Mouse (Mus musculus) CH12.LX (cell line): Measurements from ENCODE around the gene Srrm1. TPM values are rescaled to one million over a fixed set of nuclear protein-coding genes. Genes with fewer than 3 reads are reported as not detected.

ENCODE experiments used
- DNase-seq: peaks from one replicate; pipeline ENCODE4 v3.0.0-alpha.2; 2013; ENCODE audit errors: extremely low read depth
- H3K27ac ChIP-seq: 2 replicates; pipeline ENCODE4 v1.5.1; 2012; ENCODE audit warnings: low read depth, mild to moderate bottlenecking, control low read depth, moderate library complexity; ENCODE audit not compliant: insufficient read depth
- H3K27me3 ChIP-seq: replicated peaks from 2 replicates; pipeline ENCODE3; 2012; ENCODE audit warnings: inconsistent platforms
- H3K36me3 ChIP-seq, 2 experiments: replicated peaks in 1 of 2; 2 replicates each; pipeline versions ENCODE3 to v1.6.1; 2012; ENCODE audit warnings: inconsistent platforms in 1 of 2, low read length in 1 of 2, mild to moderate bottlenecking in 1 of 2, mixed read lengths in 1 of 2, moderate library complexity in 1 of 2; ENCODE audit not compliant: control insufficient read depth in 1 of 2, insufficient read depth in 1 of 2
- H3K4me1 ChIP-seq, 2 experiments: 2 replicates each; pipeline ENCODE4 v1.6.1; 2012; ENCODE audit warnings: inconsistent platforms in 1 of 2, moderate library complexity in 1 of 2; ENCODE audit not compliant: insufficient read depth in 2 of 2, control insufficient read depth in 1 of 2
- H3K4me2 ChIP-seq: 2 replicates; pipeline ENCODE4 v1.6.1; 2012; ENCODE audit warnings: low read depth, mild to moderate bottlenecking, control low read depth; ENCODE audit not compliant: poor library complexity, insufficient read depth, severe bottlenecking
- H3K4me3 ChIP-seq, 3 experiments: fragments of 150-350 bp in 1 of 3; sonication (generic) in 1 of 3; replicated peaks in 1 of 3; 2 replicates each; pipeline versions ENCODE3 to v1.5.1; 2011 to 2012; ENCODE audit warnings: low read depth in 2 of 3, low read length in 2 of 3, mild to moderate bottlenecking in 2 of 3, moderate library complexity in 2 of 3, control low read depth in 1 of 3, improper control_type of control experiment in 1 of 3, inconsistent platforms in 1 of 3, mixed read lengths in 1 of 3; ENCODE audit not compliant: poor library complexity in 1 of 3
- H3K79me2 ChIP-seq: replicated peaks from 2 replicates; pipeline ENCODE4 v1.6.1; 2012; ENCODE audit warnings: mild to moderate bottlenecking, moderate library complexity; ENCODE audit not compliant: control insufficient read depth, poor library complexity, insufficient read depth, severe bottlenecking; ENCODE audit errors: extremely low read depth
- H3K9ac ChIP-seq: 2 replicates; pipeline ENCODE4 v1.6.1; 2012; ENCODE audit warnings: low read depth, mild to moderate bottlenecking, control low read depth, moderate library complexity; ENCODE audit not compliant: insufficient read depth
- H3K9me3 ChIP-seq: replicated peaks from 2 replicates; pipeline ENCODE3; 2012; ENCODE audit warnings: low read length, inconsistent platforms, mixed read lengths
- BHLHE40 ChIP-seq: IDR thresholded peaks from 2 replicates; pipeline ENCODE4 v1.6.1; 2011; ENCODE audit warnings: mild to moderate bottlenecking, low read depth, low read length, improper control_type of control experiment
- CHD1 ChIP-seq: IDR thresholded peaks from 2 replicates; pipeline ENCODE4 v1.6.1; 2012; ENCODE audit warnings: low read depth, low read length, improper control_type of control experiment, inconsistent platforms
- CHD2 ChIP-seq: IDR thresholded peaks from 2 replicates; pipeline ENCODE4 v1.6.1; 2011; ENCODE audit warnings: low read length, improper control_type of control experiment
- CTCF ChIP-seq, 2 experiments: IDR thresholded peaks in 1 of 2; conservative IDR thresholded peaks in 1 of 2; 2 replicates each; pipeline ENCODE4 v1.5.1; 2011 to 2012; ENCODE audit warnings: low read depth in 2 of 2, low read length in 2 of 2, improper control_type of control experiment in 1 of 2, inconsistent platforms in 1 of 2, mild to moderate bottlenecking in 1 of 2, moderate library complexity in 1 of 2
- E2F4 ChIP-seq: IDR thresholded peaks from 2 replicates; pipeline ENCODE4 v1.6.1; 2011; ENCODE audit warnings: low read depth, low read length, improper control_type of control experiment; ENCODE audit not compliant: insufficient replicate concordance
- ELF1 ChIP-seq: IDR thresholded peaks from 2 replicates; pipeline ENCODE4 v1.6.1; 2014; ENCODE audit warnings: low read depth, mild to moderate bottlenecking, inconsistent platforms, low read length, improper control_type of control experiment
- EP300 ChIP-seq: IDR thresholded peaks from 2 replicates; pipeline ENCODE4 v1.6.1; 2011; ENCODE audit warnings: low read length, improper control_type of control experiment
- ETS1 ChIP-seq: conservative IDR thresholded peaks from 2 replicates; pipeline ENCODE4 v1.6.1; 2012; ENCODE audit warnings: low read depth, mild to moderate bottlenecking, inconsistent platforms, low read length, improper control_type of control experiment, moderate library complexity
- GABPA ChIP-seq: IDR thresholded peaks from 2 replicates; pipeline ENCODE4 v1.6.1; 2012; ENCODE audit warnings: low read depth, low read length, improper control_type of control experiment, inconsistent platforms; ENCODE audit not compliant: insufficient replicate concordance
- HCFC1 ChIP-seq: IDR thresholded peaks from 2 replicates; pipeline ENCODE4 v1.6.1; 2012; ENCODE audit warnings: low read depth, mild to moderate bottlenecking, inconsistent platforms, low read length, improper control_type of control experiment
- IRF4 ChIP-seq: IDR thresholded peaks from 2 replicates; pipeline ENCODE4 v1.6.1; 2014; ENCODE audit warnings: low read depth, mild to moderate bottlenecking, inconsistent platforms, low read length, improper control_type of control experiment
- JUN ChIP-seq: IDR thresholded peaks from 2 replicates; pipeline ENCODE4 v1.6.1; 2011; ENCODE audit warnings: low read depth, mild to moderate bottlenecking, low read length, improper control_type of control experiment, moderate library complexity; ENCODE audit not compliant: insufficient read depth
- JUND ChIP-seq: conservative IDR thresholded peaks from 2 replicates; pipeline ENCODE4 v1.6.1; 2011; ENCODE audit warnings: low read depth, low read length, improper control_type of control experiment
- KAT2A ChIP-seq: IDR thresholded peaks from 2 replicates; pipeline ENCODE4 v1.6.1; 2012; ENCODE audit warnings: low read length, improper control_type of control experiment, inconsistent platforms; ENCODE audit not compliant: insufficient replicate concordance
- MAFK ChIP-seq: IDR thresholded peaks from 2 replicates; pipeline ENCODE4 v1.6.1; 2011; ENCODE audit warnings: low read length, improper control_type of control experiment; ENCODE audit not compliant: insufficient replicate concordance
- MAX ChIP-seq: IDR thresholded peaks from 2 replicates; pipeline ENCODE4 v1.6.1; 2011; ENCODE audit warnings: low read length, improper control_type of control experiment
- MAZ ChIP-seq: IDR thresholded peaks from 2 replicates; pipeline ENCODE4 v1.6.1; 2012; ENCODE audit warnings: low read depth, mild to moderate bottlenecking, inconsistent platforms, low read length, improper control_type of control experiment, moderate library complexity
- MEF2A ChIP-seq: IDR thresholded peaks from 2 replicates; pipeline ENCODE4 v1.6.1; 2014; ENCODE audit warnings: low read depth, mild to moderate bottlenecking, inconsistent platforms, low read length, improper control_type of control experiment, borderline replicate concordance
- MXI1 ChIP-seq: IDR thresholded peaks from 2 replicates; pipeline ENCODE4 v1.6.1; 2011; ENCODE audit warnings: mild to moderate bottlenecking, low read depth, low read length, improper control_type of control experiment
- MYC ChIP-seq: IDR thresholded peaks from 2 replicates; pipeline ENCODE4 v1.6.1; 2011; ENCODE audit warnings: low read depth, mild to moderate bottlenecking, improper control_type of control experiment, low read length
- NELFE ChIP-seq: IDR thresholded peaks from 2 replicates; pipeline ENCODE4 v1.6.1; 2011; ENCODE audit warnings: low read depth, low read length, improper control_type of control experiment
- NRF1 ChIP-seq: IDR thresholded peaks from 2 replicates; pipeline ENCODE4 v1.6.1; 2014; ENCODE audit warnings: low read depth, mild to moderate bottlenecking, inconsistent platforms, low read length, improper control_type of control experiment, moderate library complexity
- PAX5 ChIP-seq: IDR thresholded peaks from 2 replicates; pipeline ENCODE4 v1.6.1; 2012; ENCODE audit warnings: low read length, inconsistent platforms, mixed read lengths
- POLR2A ChIP-seq: IDR thresholded peaks from 2 replicates; pipeline ENCODE4 v1.6.1; 2011; ENCODE audit warnings: low read depth, mild to moderate bottlenecking, improper control_type of control experiment, low read length
- POLR2AphosphoS2 ChIP-seq: IDR thresholded peaks from 2 replicates; pipeline ENCODE4 v1.6.1; 2011; ENCODE audit warnings: low read depth, low read length, improper control_type of control experiment
- RAD21 ChIP-seq: IDR thresholded peaks from 2 replicates; pipeline ENCODE4 v1.6.1; 2011; ENCODE audit warnings: low read depth, mild to moderate bottlenecking, low read length, improper control_type of control experiment, moderate library complexity
- RCOR1 ChIP-seq: conservative IDR thresholded peaks from 2 replicates; pipeline ENCODE4 v1.6.1; 2012; ENCODE audit warnings: low read depth, mild to moderate bottlenecking, inconsistent platforms, low read length, improper control_type of control experiment
- SIN3A ChIP-seq: IDR thresholded peaks from 2 replicates; pipeline ENCODE4 v1.6.1; 2012; ENCODE audit warnings: low read length, improper control_type of control experiment, inconsistent platforms
- SMC3 ChIP-seq: IDR thresholded peaks from 2 replicates; pipeline ENCODE4 v1.6.1; 2011; ENCODE audit warnings: low read depth, low read length, improper control_type of control experiment
- TBP ChIP-seq: conservative IDR thresholded peaks from 2 replicates; pipeline ENCODE4 v1.6.1; 2011; ENCODE audit warnings: low read depth, low read length, improper control_type of control experiment
- TCF12 ChIP-seq: IDR thresholded peaks from 2 replicates; pipeline ENCODE4 v1.6.1; 2014; ENCODE audit warnings: low read depth, mild to moderate bottlenecking, inconsistent platforms, low read length, improper control_type of control experiment
- UBTF ChIP-seq: IDR thresholded peaks from 2 replicates; pipeline ENCODE4 v1.6.1; 2012; ENCODE audit warnings: low read depth, mild to moderate bottlenecking, inconsistent platforms, low read length, improper control_type of control experiment, moderate library complexity
- USF1 ChIP-seq: IDR thresholded peaks from 2 replicates; pipeline ENCODE4 v1.6.1; 2014; ENCODE audit warnings: low read depth, mild to moderate bottlenecking, inconsistent platforms, low read length, improper control_type of control experiment
- USF2 ChIP-seq: conservative IDR thresholded peaks from 2 replicates; pipeline ENCODE4 v1.6.1; 2011; ENCODE audit warnings: low read depth, low read length, improper control_type of control experiment
- ZC3H11A ChIP-seq: IDR thresholded peaks from 2 replicates; pipeline ENCODE4 v1.6.1; 2012; ENCODE audit warnings: low read depth, mild to moderate bottlenecking, inconsistent platforms, low read length, improper control_type of control experiment
- ZKSCAN1 ChIP-seq: IDR thresholded peaks from 2 replicates; pipeline ENCODE4 v1.6.1; 2012; ENCODE audit warnings: low read depth, inconsistent platforms, low read length, improper control_type of control experiment, borderline replicate concordance
- ZMIZ1 ChIP-seq: IDR thresholded peaks from 2 replicates; pipeline ENCODE4 v1.6.1; 2012; ENCODE audit warnings: low read depth, mild to moderate bottlenecking, inconsistent platforms, low read length, improper control_type of control experiment
- ZNF384 ChIP-seq: IDR thresholded peaks from 2 replicates; pipeline ENCODE4 v1.6.1; 2012; ENCODE audit warnings: low read depth, low read length, improper control_type of control experiment, inconsistent platforms
- dilution Hi-C: fragments of 300-500 bp; cut with MboI; formaldehyde crosslinking; loops from 2 replicates; pipeline ENCODE4 v1.14.3; 2020; ENCODE audit warnings: low sequenced_read_pairs; ENCODE audit not compliant: extremely low pct_unique_long_range_greater_than_20kb, extremely low pct_ligation_motif_present
- in situ Hi-C: fragments of 300-500 bp; cut with MboI; formaldehyde crosslinking; loops from 3 replicates; pipeline ENCODE4 v1.14.3; 2019; ENCODE audit warnings: low sequenced_read_pairs, low pct_ligation_motif_present, low pct_unique_long_range_greater_than_20kb, mixed read lengths
- polyA plus RNA-seq: library from polyadenylated mRNA; unstranded; fragments of >175 nt; gene quantifications from 2 replicates; pipeline ENCODE4 v1.2.1, GENCODE M21; 2012; ENCODE audit warnings: low read depth; ENCODE audit not compliant: insufficient read length
- total RNA-seq, 2 experiments: library from RNA; depleted of rRNA; stranded (reverse); fragments of 300-350 nt in 1 of 2; fragments of >200 nt in 1 of 2; gene quantifications; 2 replicates each; pipeline ENCODE4 v1.2.3; 2012 to 2014

The Srrm1 gene
- total RNA-seq (2012; rRNA removed) (23.6 and 26.0 TPM in 2 replicates), total RNA-seq (2014; rRNA removed) (12.3 and 14.2 TPM in 2 replicates), polyA plus RNA-seq (171 and 180 TPM in 2 replicates)

- peak within 1 kb of the TSS; percentile 75 to 96 (median 83) for H3K4me3 ChIP-seq
- H3K4me1 ChIP-seq, result peaks cover 2 to 25% of the 10 kb centered on the region in 2 experiments; a peak in 3 of 4 replicates
- TF ChIP-seq TCF12 (peak; percentile 73), RCOR1 (no peak), USF2 (no peak), MAX (peak; percentile 84), NELFE (peak; percentile 88), NRF1 (peak; percentile 91), RAD21 (no peak), POLR2AphosphoS2 (0 out of 2 replicates have a peak, but pooled peaks have one; percentile 25), ZC3H11A (no peak), BHLHE40 (no peak), ELF1 (peak; percentile 91), PAX5 (no peak), IRF4 (0 out of 2 replicates have a peak, but pooled peaks have one; percentile 13), ZMIZ1 (peak; percentile 83), JUND (no peak), SMC3 (no peak), MAFK (peak; percentile 57; the same call in 1 of the 2 replicates), ZNF384 (peak; percentile 99), UBTF (no peak), TBP (peak; percentile 85), CHD2 (no peak), ZKSCAN1 (no peak), ETS1 (no peak), USF1 (no peak), MXI1 (0 out of 2 replicates have a peak, but pooled peaks have one; percentile 29), CTCF (conservative IDR thresholded peaks at IDR 0.05 in 1 of 2, IDR thresholded peaks at IDR 0.05 in 1 of 2; ENCODE audit: low read depth in 2 of 2, low read length in 2 of 2) (no peak), HCFC1 (peak; percentile 75), GABPA (no peak), SIN3A (no peak), EP300 (no peak), JUN (no peak), MYC (peak; percentile 96), MAZ (no peak), MEF2A (peak; percentile 40; the same call in 1 of the 2 replicates), E2F4 (0 out of 2 replicates have a peak, but pooled peaks have one; percentile 67), CHD1 (0 out of 2 replicates have a peak, but pooled peaks have one; percentile 80), KAT2A (no peak), POLR2A (peak; percentile 83)
Observed at GRCm38 (mm10) chr4:135353066-135353793, at the start of gene Srrm1. Srrm1 (minus strand) TSS chr4:135353321.

More at GRCm38 (mm10) chr4:135353066-135353793, at the start of gene Srrm1:
- Histone ChIP-seq H3K9ac (peak within 1 kb of the TSS; percentile 98), H3K9me3 (no peaks in the 10 kb centered on the region), H3K79me2 (peaks cover 46% of the 10 kb centered on the region), H3K27ac (peak within 1 kb of the TSS; percentile 95), H3K36me3 (peaks cover 3 to 18% of the 10 kb centered on the region in 2 experiments), H3K4me2 (peak within 1 kb of the TSS; percentile 96), H3K27me3 (no peaks in the 10 kb centered on the region)
- in situ Hi-C loops (no loop called here), dilution Hi-C loops (no loop called here)
- DNase-seq, result peak; percentile 94
